Comparison of ENCODE assay signal across 17 mouse cellular contexts in genomic region chr19:32285455-32285831, GRCm38 (mm10).
"Had no signal": no experiment of that assay in that cellular context is flagged by ENCODE, and none has a peak within 500 bp of the region (broad histone marks: within the 10 kb centered on the region; RNA-seq: fewer than 3 reads in every experiment).

No protein-coding gene starts in this region.

- DNase-seq: liver, postnatal 0 days; lung, adult 2 months; lung, postnatal 14 days; lung, postnatal 36 days; right cerebral cortex, postnatal 25 days; right cerebral cortex, postnatal 4 days; spleen, adult 18-20 months; thymus, adult 18-20 months; thymus, postnatal 14 days; thymus, postnatal 36 days had no signal

- H3K36me3 ChIP-seq: lung, embryonic 15.5 days; midbrain, embryonic 10.5 days; midbrain, embryonic 12.5 days; midbrain, embryonic 15.5 days; neural tube, embryonic 12.5 days had no signal

- ATAC-seq: liver, postnatal 0 days; lung, postnatal 0 days; midbrain, embryonic 15.5 days had no signal

- H3K9me3 ChIP-seq: lung, embryonic 15.5 days; midbrain, embryonic 10.5 days; midbrain, embryonic 12.5 days; midbrain, embryonic 15.5 days; neural tube, embryonic 12.5 days had no signal

- H3K4me2 ChIP-seq: lung, embryonic 15.5 days; midbrain, embryonic 12.5 days; midbrain, embryonic 15.5 days; neural tube, embryonic 12.5 days had no signal

- H3K27me3 ChIP-seq: lung, embryonic 15.5 days; midbrain, embryonic 12.5 days; midbrain, embryonic 15.5 days; neural tube, embryonic 12.5 days had no signal

- H3K4me3 ChIP-seq: lung, embryonic 15.5 days; midbrain, embryonic 10.5 days; midbrain, embryonic 12.5 days; midbrain, embryonic 15.5 days; neural tube, embryonic 12.5 days had no signal

- H3K9ac ChIP-seq: liver, postnatal 0 days; lung, embryonic 15.5 days; midbrain, embryonic 12.5 days; midbrain, embryonic 15.5 days; neural tube, embryonic 12.5 days had no signal

- H3K27ac ChIP-seq: lung, embryonic 15.5 days; macrophage; midbrain, embryonic 10.5 days; midbrain, embryonic 12.5 days; midbrain, embryonic 15.5 days; neural tube, embryonic 12.5 days had no signal

- H3K4me1 ChIP-seq: midbrain, embryonic 15.5 days; neural tube, embryonic 12.5 days had no signal
